In genomic region chr17:23774090-23774489, GRCm38 (mm10) we compare ENCODE assay signal across 9 mouse cellular contexts. TPM values are rescaled to one million over a fixed set of nuclear protein-coding genes. Genes with fewer than 3 reads are reported as not detected.
DNase-seq lines count a peak whose midpoint lies in the region; ATAC-seq and TF ChIP-seq lines count a peak whose summit lies in the region.
"Had no signal": no experiment of that assay in that cellular context is flagged by ENCODE, and none has a peak within 500 bp of the region (broad histone marks: within the 10 kb centered on the region; RNA-seq: fewer than 3 reads in every experiment).

No protein-coding gene starts in this region.

- no peak for TF ChIP-seq POLR2A in thymus, adult 2 months (IDR thresholded peaks at IDR 0.05; ENCODE audit: control insufficient read depth, extremely low read depth, insufficient read depth, low read length, poor library complexity)

- peaks cover 24% of the 10 kb centered on the region for H3K4me1 ChIP-seq in embryonic facial prominence, embryonic 10.5 days
- H3K4me1 ChIP-seq in heart, embryonic 16.5 days (ENCODE audit: control insufficient read depth, insufficient read depth, low read length) = peaks cover 7% of the 10 kb centered on the region
- H3K4me1 ChIP-seq in liver, postnatal 0 days (ENCODE audit: insufficient read depth) = peaks cover 8% of the 10 kb centered on the region
- H3K4me1 ChIP-seq in thymus, adult 2 months (replicated peaks; ENCODE audit: control insufficient read depth, insufficient read depth, low read length) = peaks cover 3% of the 10 kb centered on the region; the same call in 1 of the 2 replicates

- H3K36me3 ChIP-seq in embryonic facial prominence, embryonic 10.5 days (replicated peaks) = peaks cover 11% of the 10 kb centered on the region
- H3K36me3 ChIP-seq in heart, embryonic 16.5 days (ENCODE audit: control insufficient read depth, insufficient read depth) = no peaks in the 10 kb centered on the region
- no peaks in the 10 kb centered on the region for H3K36me3 ChIP-seq in liver, postnatal 0 days (replicated peaks; ENCODE audit: insufficient read depth, low read length)
- H3K36me3 ChIP-seq in thymus, adult 2 months (ENCODE audit: control insufficient read depth, insufficient read depth, low read length) = no peaks in the 10 kb centered on the region

- H3K27ac ChIP-seq in embryonic facial prominence, embryonic 10.5 days (replicated peaks) = no peak overlapping the region
- H3K27ac ChIP-seq in heart, embryonic 16.5 days (ENCODE audit: low read length) = no peak overlapping the region
- no peak overlapping the region for H3K27ac ChIP-seq in liver, postnatal 0 days (ENCODE audit: low read depth)
- H3K27ac ChIP-seq in thymus, adult 2 months (ENCODE audit: control insufficient read depth, insufficient read depth, low read length) = no peak overlapping the region

- peak overlapping the region; percentile 23; the same call in 1 of the 2 replicates for H3K4me3 ChIP-seq in embryonic facial prominence, embryonic 10.5 days
- no peak overlapping the region for H3K4me3 ChIP-seq in heart, embryonic 16.5 days (ENCODE audit: low read length)
- no peak overlapping the region for H3K4me3 ChIP-seq in liver, postnatal 0 days (ENCODE audit: low read depth, low read length)
- H3K4me3 ChIP-seq in thymus, adult 2 months (ENCODE audit: control insufficient read depth, insufficient read depth, low read length) = no peak overlapping the region
- H3K4me3 ChIP-seq: erythroblast, embryonic 14.5 days had no signal

- no peak overlapping the region for H3K4me2 ChIP-seq in heart, embryonic 16.5 days (ENCODE audit: low read depth, low read length)
- no peak overlapping the region for H3K4me2 ChIP-seq in liver, postnatal 0 days (ENCODE audit: low read depth, low read length)

- H3K27me3 ChIP-seq in embryonic facial prominence, embryonic 10.5 days (replicated peaks; ENCODE audit: low read depth, poor library complexity, severe bottlenecking) = no peaks in the 10 kb centered on the region
- no peaks in the 10 kb centered on the region for H3K27me3 ChIP-seq in heart, embryonic 16.5 days (ENCODE audit: control insufficient read depth, insufficient read depth, low read length)
- H3K27me3 ChIP-seq in liver, postnatal 0 days (ENCODE audit: insufficient read depth, low read length) = no peaks in the 10 kb centered on the region
- no peaks in the 10 kb centered on the region for H3K27me3 ChIP-seq in thymus, adult 2 months (ENCODE audit: control insufficient read depth, insufficient read depth, low read length)

- peak; percentile 33; the same call in 1 of the 2 replicates for ATAC-seq in heart, embryonic 16.5 days (replicated peaks; ENCODE audit: extremely low read depth, insufficient read depth, low FRiP score)
- peak; percentile 56 for ATAC-seq in liver, postnatal 0 days

- no peaks in the 10 kb centered on the region for H3K9me3 ChIP-seq in embryonic facial prominence, embryonic 10.5 days
- H3K9me3 ChIP-seq in heart, embryonic 16.5 days (replicated peaks; ENCODE audit: control insufficient read depth, low read length) = no peaks in the 10 kb centered on the region
- H3K9me3 ChIP-seq in liver, postnatal 0 days (ENCODE audit: low read length) = no peaks in the 10 kb centered on the region

- DNase-seq in B cell, adult 2 months = peak; percentile 91
- DNase-seq in adrenal gland, adult 8-10 months = peak; percentile 80
- DNase-seq in embryonic facial prominence, embryonic 10.5 days (ENCODE audit: low spot score) = peak; percentile 84
- DNase-seq in kidney, postnatal 36 days = peak; percentile 91 to 95
- DNase-seq in liver, postnatal 0 days = peak; percentile 86
- peak; percentile 35 for DNase-seq in ovary, postnatal 10 days (ENCODE audit: low spot score)
- peak; percentile 87 for DNase-seq in thymus, adult 2 months

- no peak for TF ChIP-seq EP300 in liver, postnatal 0 days (IDR thresholded peaks at IDR 0.05; ENCODE audit: low read depth)

- peak; percentile 89 for TF ChIP-seq CTCF in liver, postnatal 0 days (IDR thresholded peaks at IDR 0.05; ENCODE audit: low read depth)
- TF ChIP-seq CTCF in thymus, adult 2 months (IDR thresholded peaks at IDR 0.05; ENCODE audit: borderline replicate concordance, control insufficient read depth, extremely low read depth, insufficient read depth, low read length, poor library complexity) = peak; percentile 91

- no peak overlapping the region for H3K9ac ChIP-seq in heart, embryonic 16.5 days (ENCODE audit: low read length)
- H3K9ac ChIP-seq in liver, postnatal 0 days (replicated peaks) = no peak overlapping the region

- 8% methylated on average over 12 of the region's 12 CpGs for WGBS in embryonic facial prominence, embryonic 10.5 days
- WGBS in heart, embryonic 16.5 days = 6% methylated on average over 12 of the region's 12 CpGs
- WGBS in liver, postnatal 0 days (ENCODE audit: insufficient replicate concordance) = 4% methylated on average over 12 of the region's 12 CpGs
- 2% methylated on average over 12 of the region's 12 CpGs for WGBS in thymus, adult 2 months

RNA-seq across cellular contexts. Expression of gene Flywch1, which starts 2.7 kb away (rescaled TPM):
- 100 to 1,000 TPM in 2 of 4 experiments, 10 to 100 TPM in 2; 82.9 to 115 (median 102) TPM for total RNA-seq in adrenal gland, adult 8-10 months (2022)
- 168 and 178 TPM in 2 replicates for polyA plus RNA-seq in embryonic facial prominence, embryonic 10.5 days (2016; fragmentation: Nextera tagmentation; extraction: Ambion mirVana)
- 42.2 and 46.9 TPM in 2 replicates for polyA plus RNA-seq in heart, embryonic 16.5 days (2015; fragmentation: Nextera tagmentation; extraction: Ambion mirVana)
- polyA plus RNA-seq in liver, postnatal 0 days (2015; fragmentation: Nextera tagmentation; extraction: Ambion mirVana) = 11.9 TPM in 2 replicates
- polyA plus RNA-seq in thymus, adult 2 months (2012; rRNA removed) = 32.0 and 33.6 TPM in 2 replicates

RNA-seq across cellular contexts. Expression of gene Flywch2, which starts 11.8 kb away (rescaled TPM):
- 10 to 100 TPM in 3 of 4 experiments, 1 to 10 TPM in 1; 5.8 to 15.4 (median 13.1) TPM for total RNA-seq in adrenal gland, adult 8-10 months (2022)
- 35.4 and 41.3 TPM in 2 replicates for polyA plus RNA-seq in embryonic facial prominence, embryonic 10.5 days (2016; fragmentation: Nextera tagmentation; extraction: Ambion mirVana)
- 4.3 and 5.9 TPM in 2 replicates for polyA plus RNA-seq in heart, embryonic 16.5 days (2015; fragmentation: Nextera tagmentation; extraction: Ambion mirVana)
- 2.3 and 2.4 TPM in 2 replicates for polyA plus RNA-seq in liver, postnatal 0 days (2015; fragmentation: Nextera tagmentation; extraction: Ambion mirVana)
- 2.3 and 4.0 TPM in 2 replicates for polyA plus RNA-seq in thymus, adult 2 months (2012; rRNA removed)
- polyA plus RNA-seq: erythroblast, embryonic 14.5 days had no signal

RNA-seq across cellular contexts. Expression of gene Srrm2, which starts 16.2 kb away (rescaled TPM):
- 1,000 to 10,000 TPM in 1 of 4 experiments, 100 to 1,000 TPM in 3; 612 to 1,355 (median 855) TPM for total RNA-seq in adrenal gland, adult 8-10 months (2022)
- polyA plus RNA-seq in embryonic facial prominence, embryonic 10.5 days (2016; fragmentation: Nextera tagmentation; extraction: Ambion mirVana) = 511 and 516 TPM in 2 replicates
- 311 and 314 TPM in 2 replicates for polyA plus RNA-seq in heart, embryonic 16.5 days (2015; fragmentation: Nextera tagmentation; extraction: Ambion mirVana)
- polyA plus RNA-seq in liver, postnatal 0 days (2015; fragmentation: Nextera tagmentation; extraction: Ambion mirVana) = 132 and 137 TPM in 2 replicates
- 874 and 1,056 TPM in 2 replicates for polyA plus RNA-seq in thymus, adult 2 months (2012; rRNA removed)

RNA-seq across cellular contexts. Expression of gene Kremen2, which starts 28.5 kb away (rescaled TPM):
- under 1 TPM in 3 of 4 experiments, not detected in 1; 0.17 to 0.30 (median 0.26) TPM for total RNA-seq in adrenal gland, adult 8-10 months (2022)
- polyA plus RNA-seq in embryonic facial prominence, embryonic 10.5 days (2016; fragmentation: Nextera tagmentation; extraction: Ambion mirVana) = 8.3 and 9.6 TPM in 2 replicates
- 1.8 and 3.7 TPM in 2 replicates for polyA plus RNA-seq in heart, embryonic 16.5 days (2015; fragmentation: Nextera tagmentation; extraction: Ambion mirVana)
- polyA plus RNA-seq in liver, postnatal 0 days (2015; fragmentation: Nextera tagmentation; extraction: Ambion mirVana) = not detected in 2 replicates
- polyA plus RNA-seq in thymus, adult 2 months (2012; rRNA removed) = 2.8 and 3.8 TPM in 2 replicates
- polyA plus RNA-seq: erythroblast, embryonic 14.5 days had no signal

RNA-seq across cellular contexts. Expression of gene Paqr4, which starts 33.4 kb away (rescaled TPM):
- total RNA-seq in adrenal gland, adult 8-10 months (2022) = 10 to 100 TPM in 3 of 4 experiments, 1 to 10 TPM in 1; 7.7 to 17.9 (median 12.0) TPM
- polyA plus RNA-seq in embryonic facial prominence, embryonic 10.5 days (2016; fragmentation: Nextera tagmentation; extraction: Ambion mirVana) = 12.6 and 14.1 TPM in 2 replicates
- 16.8 and 19.8 TPM in 2 replicates for polyA plus RNA-seq in heart, embryonic 16.5 days (2015; fragmentation: Nextera tagmentation; extraction: Ambion mirVana)
- 4.0 and 4.3 TPM in 2 replicates for polyA plus RNA-seq in liver, postnatal 0 days (2015; fragmentation: Nextera tagmentation; extraction: Ambion mirVana)
- 12.4 and 13.2 TPM in 2 replicates for polyA plus RNA-seq in thymus, adult 2 months (2012; rRNA removed)

Comparison
In these comparisons a context has a peak if more than half of its experiments do, and no peak if none do; other contexts are left out.
1. DNase-seq: peak in every context shown above with its lines; median percentile 93 in kidney, postnatal 36 days; 91 in B cell, adult 2 months; 87 in thymus, adult 2 months; 86 in liver, postnatal 0 days; 84 in embryonic facial prominence, embryonic 10.5 days; 80 in adrenal gland, adult 8-10 months; 35 in ovary, postnatal 10 days.